Mouse (Mus musculus) B cell, adult 2 months (primary cell): ENCODE results near the gene Ttc24.

ENCODE experiments used
- DNase-seq, 2 experiments: peaks; one replicate each; pipeline ENCODE4 v3.0.0; 2022

Ttc24 gene

DNA sequence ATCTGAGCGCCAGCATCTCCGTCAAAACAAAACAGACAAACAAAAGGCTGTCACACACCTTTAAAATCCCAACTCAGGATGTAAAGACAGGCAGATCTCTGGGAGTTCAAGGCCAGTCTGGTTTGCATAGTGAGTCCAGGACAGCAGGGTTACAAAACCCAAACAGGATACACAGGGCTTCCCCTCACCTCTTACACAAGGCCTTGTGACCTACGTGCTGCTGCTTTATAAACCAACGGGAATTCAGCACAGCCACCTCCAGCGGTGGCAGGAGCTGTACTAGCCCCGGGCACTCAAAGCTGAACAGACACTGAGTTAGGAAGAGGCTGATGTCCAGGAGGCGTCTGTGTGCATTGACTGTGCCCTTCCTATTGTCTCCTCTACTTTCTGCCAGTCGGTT, 663 bp downstream of the Ttc24 start:
- DNase-seq: no peak

DNA sequence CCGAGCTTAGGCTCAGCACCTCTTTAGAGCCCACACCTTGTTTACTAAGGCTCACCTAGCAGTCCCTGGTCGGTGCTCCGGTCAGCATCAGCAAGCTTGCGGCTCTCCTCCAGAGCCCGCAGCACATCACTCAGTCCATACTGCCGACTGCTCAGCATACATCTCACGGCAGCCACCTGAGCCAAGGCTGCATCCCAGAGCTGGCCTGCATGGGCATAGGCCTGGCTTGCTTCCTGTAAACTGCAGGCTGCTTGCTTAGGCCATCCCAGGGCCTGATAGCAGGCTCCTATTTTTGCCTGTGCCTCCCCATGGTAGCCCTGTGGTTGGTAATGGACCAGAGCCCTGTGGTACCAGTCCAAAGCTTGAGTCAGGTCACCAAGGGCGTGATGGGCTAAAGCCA, 3.3 kb downstream of the Ttc24 start:
- DNase-seq: no peak

DNA sequence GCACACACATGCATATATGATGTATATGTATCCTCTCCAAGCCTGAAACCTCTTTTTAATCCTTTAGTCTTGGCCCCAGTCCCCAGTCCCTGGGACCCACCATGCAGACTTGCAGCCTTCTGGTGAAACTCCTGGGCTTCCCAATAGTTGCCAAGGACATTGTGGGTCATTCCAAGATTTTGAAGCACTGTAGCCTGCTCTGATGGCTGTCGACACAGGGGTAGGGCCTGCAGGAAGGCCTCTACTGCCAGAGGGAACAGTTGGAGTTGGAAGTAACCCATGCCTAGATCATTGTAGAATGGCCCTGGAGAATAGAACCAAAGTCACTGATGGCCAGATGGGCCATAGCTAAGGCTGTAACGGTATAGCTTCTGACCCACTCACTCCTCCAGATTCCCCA, 3.8 kb downstream of the Ttc24 start:
- no peak for DNase-seq

DNA sequence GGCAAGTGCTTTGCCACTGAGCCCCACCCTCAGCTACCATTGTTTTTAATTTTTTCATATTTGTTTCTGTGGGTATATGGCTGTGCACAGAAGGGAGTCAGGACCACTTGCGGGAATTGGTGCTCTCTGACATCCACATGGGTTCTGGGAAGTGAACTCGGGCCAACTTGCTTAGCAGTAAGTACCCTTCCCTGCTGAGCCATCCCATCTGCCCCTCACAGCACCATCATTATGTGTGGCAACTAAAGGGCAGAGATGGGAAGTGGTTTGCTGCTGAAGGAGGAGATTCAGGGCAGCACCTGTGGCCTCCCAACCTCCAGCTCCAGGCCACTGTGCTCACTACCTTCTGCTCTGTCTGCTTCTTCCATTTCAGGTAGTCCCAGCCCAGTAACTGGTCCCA, 4.5 kb downstream of the Ttc24 start:
- no peak for DNase-seq

DNA sequence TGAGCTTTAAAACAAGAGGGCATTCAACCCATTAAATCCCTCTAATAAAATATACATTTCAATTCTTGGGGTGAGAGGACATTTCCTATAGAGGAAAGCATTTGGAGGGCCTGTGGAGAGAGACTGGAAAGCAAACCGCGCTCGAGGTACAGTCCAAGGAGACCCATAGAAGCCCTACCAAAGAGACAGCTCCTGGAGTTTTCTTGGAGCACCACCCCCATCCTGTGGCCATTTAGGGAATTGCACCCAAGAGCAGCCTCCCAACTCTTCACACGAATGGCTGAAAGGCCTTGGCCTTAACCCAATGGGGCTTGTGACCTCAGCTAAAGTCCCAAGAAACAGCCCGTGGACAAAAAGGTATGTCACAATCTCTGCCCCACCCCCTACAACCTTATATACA, 6.3 kb downstream of the Ttc24 start:
- peak; percentile 92 to 94 for DNase-seq

DNA sequence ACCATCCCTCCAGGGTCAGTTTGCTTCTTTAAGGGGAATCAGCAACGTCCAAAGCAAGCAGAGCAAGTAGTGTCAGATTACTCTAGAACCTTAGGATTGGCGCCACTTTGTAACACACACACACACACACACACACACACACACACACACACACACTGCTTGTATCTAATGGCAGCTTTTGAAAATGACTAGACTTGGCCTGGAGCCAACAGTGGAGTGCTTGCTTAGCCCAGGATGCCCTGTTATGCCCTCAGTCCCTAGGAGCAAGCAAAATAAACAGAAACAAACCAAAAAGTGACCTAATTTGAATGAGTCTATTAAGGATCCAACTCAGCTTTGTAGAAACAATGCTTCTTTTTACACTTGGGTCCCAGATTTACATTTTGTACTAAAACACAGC, 9.7 kb downstream of the Ttc24 start:
- DNase-seq: no peak

DNA sequence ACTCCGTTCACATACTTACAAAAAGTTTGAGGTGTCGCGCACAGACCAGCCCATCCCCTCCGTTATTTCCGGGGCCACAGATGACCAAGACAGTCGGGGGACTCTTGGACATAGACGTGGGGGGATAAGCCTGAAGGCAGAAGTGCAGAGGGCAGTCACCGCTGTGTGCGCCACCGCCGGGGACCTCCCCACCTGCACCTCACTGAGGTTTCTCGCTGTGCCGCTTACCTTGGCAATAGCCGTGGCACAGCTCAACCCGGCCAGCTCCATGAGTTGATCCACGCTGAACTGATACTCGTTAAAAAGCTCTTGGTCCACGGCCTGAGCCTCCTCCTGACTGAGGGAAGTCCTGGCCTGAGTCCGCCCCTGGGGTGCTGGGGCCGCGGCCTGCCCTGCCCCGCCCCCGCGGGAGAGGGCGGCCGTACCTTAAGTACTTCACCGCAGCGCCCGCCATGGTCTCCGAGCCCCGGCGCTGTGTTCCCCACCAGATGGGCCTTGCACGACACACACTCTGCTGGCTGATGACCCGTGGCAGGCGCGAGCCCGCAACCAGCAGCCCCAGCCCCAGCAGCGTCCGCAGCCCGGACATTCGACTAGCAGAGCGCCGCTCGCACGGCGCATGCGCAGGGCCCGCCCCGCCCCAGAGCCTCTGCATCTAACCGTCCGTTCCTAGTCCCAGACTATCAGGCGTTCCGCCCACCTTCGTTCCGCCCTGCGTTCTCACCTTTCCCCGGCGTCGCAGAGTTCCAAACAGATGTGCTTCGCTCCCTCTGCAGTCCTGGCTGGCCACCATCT, 20.0 kb downstream of the Ttc24 start, which contains the start of gene Naxe:
Gene Naxe (minus strand): TSS at position 594 of the 795 bp plus-strand sequence.
- peak; percentile 84 to 88 for DNase-seq

DNA sequence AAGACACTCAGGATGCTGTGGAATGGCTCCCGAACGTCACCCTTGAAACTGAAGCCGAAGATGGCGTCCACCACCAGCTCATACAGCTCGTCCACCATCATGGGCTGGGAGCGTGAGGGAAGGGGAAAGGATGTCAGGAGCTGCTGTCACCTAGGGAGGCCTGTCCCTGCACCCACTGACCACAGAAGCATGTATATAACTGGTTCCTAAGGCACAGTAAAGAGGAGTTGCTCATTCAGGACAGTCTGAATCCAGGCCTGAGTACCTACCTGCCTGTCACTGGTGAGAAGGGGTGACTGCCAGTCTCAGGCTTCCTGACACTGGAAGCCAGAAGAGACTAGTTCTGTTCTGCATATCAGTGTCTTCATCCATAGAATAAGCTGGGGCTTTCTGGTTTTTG, 21.1 kb downstream of the Ttc24 start:
- DNase-seq: no peak

DNA sequence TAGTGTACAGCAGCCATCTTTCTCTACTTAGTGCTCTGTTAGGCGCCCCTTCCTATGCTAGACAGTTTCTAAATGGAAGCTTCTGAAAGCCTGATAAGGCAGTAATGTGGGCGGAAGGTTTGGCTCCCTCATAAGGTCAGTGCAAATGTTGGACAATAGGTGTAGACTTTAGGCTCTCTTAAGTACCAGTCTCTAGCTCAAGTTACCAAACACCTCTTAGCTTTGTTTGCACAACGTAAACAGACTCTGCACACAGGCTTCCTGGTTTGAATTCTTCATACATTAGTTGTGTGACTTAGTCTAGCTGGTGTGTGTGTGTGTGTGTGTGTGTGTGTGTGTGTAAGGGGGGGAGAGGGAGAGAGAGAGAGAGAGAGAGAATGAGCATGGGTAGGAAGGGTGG, 28.6 kb downstream of the Ttc24 start:
- no peak for DNase-seq

DNA sequence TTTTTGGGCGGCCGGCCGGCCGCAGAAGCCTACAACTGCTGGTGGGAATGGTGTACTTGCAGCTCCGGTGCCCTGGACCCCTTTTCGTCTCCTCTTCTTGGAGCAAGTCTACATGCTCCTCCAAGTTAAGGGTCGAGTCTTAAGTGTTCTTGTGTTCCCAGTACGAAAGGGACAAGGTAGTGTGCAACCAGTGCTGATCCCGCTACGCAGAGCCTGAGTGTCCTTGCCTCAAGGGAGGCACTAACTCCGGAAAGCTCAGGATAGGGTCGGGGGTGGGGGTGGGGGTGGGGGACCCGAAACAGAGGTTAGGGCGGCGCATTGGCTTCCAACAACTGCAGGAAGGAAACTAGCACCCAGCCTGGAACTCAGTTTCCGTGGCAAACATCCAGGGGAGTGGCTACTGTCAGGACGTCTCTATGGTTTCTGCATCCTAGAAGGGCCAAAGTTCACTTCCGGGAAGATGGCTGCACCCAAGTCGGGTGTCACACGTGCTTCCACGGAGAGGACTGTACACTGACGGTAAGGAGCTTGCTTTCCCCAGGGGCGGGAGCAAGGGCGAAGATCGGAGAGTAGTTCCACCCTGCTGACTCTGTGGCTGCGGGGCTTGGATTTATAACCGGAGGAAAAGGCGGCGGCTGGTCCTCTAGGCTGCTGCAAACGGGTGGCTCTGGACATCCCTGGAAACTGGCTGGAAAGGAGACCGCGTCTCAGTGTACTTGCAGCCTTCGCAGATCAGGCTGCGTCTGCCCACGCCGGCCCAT, 35.3 kb downstream of the Ttc24 start, which contains the start of gene Gpatch4:
Gene Gpatch4 (plus strand): TSS at position 448 of the 761 bp plus-strand sequence.
- DNase-seq: peak; percentile 83 to 85

DNA sequence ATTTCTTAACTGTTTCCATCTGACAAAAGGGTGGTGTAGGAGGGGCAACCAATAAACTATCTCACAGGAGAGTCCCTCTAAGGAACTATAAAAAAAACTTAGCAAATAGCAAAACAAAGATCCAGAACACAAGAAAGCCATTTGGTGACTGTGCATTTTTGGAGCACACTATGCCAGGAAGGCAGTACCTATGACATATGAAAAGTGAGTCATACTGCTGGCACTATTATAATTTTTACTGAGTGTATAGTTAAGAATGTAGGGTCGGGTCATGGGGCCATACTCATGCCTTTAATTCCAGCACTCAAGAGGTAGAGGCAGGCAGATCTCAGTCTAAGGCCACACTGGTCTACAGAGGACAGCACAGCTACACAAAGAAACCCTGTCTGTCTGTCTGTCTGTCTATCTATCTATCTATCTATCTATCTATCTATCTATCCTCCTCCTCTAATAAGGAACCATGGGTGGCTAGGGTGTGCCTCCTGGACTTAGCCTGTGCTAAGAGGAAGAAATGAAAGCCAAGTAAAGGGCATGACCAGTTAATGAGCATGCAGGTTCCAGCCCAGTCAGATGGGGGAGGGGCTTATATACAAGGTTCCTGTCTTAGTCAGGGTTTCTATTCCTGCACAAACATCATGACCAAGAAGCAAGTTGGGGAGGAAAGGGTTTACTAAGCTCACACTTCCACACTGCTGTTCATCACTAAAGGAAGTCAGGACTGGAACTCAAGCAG, 42.4 kb downstream of the Ttc24 start:
- no peak for DNase-seq

DNA sequence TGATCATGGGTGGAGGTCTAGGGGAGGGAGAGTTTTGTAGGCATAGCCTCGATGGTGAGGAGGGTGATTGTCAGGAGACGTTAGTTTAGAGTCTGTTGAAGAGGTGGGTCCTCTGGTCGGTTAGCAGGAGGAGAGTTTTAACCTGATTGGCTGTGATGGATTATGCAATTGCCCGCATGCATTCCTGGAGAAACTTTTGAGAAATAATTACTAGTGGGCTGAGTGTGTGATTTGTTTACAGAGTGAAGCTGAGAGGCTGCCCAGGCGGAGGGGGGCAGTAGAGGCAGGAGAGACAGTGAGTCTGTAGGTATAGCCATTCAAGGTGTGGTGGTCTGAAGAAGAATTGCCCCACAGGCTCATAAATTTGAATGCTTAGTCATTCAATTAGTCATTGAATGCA, 44.6 kb downstream of the Ttc24 start:
- DNase-seq: no peak

DNA sequence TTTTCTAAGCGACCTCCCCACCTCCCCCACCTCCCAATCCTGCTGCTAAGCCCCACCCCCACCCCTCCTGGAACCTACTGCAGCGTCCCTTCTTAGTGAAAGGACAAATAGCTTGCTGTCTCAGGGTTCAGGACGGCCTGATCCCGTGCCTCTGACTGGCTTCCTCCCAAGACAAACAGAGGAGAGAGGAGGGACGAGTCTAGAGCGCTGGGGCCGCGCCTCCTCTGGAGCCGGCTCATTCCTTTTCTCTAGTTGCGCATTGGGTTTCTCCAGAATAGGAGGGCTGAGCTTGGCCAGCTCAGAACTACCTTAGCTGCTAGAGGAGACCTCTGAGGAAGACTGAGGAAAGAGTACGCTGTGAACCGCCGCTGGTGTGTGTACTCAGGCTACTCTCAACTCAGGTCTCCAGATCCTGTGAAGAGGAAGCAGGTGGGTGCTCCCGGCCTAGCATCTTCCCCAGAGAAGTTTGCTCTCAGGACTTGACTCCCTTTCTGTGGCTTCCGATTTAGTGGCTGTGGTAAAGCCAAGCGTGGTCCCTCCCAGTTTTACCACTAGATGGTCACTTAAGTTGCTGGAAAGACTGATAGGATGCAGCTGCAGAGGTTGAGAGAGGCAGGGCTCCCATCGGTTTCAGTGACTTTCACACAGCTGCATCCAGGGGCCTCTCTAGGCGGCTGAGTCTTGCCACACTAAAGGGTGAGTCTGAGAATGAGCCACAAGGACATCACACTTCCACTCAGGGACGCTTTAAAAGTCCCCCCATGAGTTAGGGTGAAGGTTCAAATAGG, 47.3 kb downstream of the Ttc24 start:
- no peak for DNase-seq

DNA sequence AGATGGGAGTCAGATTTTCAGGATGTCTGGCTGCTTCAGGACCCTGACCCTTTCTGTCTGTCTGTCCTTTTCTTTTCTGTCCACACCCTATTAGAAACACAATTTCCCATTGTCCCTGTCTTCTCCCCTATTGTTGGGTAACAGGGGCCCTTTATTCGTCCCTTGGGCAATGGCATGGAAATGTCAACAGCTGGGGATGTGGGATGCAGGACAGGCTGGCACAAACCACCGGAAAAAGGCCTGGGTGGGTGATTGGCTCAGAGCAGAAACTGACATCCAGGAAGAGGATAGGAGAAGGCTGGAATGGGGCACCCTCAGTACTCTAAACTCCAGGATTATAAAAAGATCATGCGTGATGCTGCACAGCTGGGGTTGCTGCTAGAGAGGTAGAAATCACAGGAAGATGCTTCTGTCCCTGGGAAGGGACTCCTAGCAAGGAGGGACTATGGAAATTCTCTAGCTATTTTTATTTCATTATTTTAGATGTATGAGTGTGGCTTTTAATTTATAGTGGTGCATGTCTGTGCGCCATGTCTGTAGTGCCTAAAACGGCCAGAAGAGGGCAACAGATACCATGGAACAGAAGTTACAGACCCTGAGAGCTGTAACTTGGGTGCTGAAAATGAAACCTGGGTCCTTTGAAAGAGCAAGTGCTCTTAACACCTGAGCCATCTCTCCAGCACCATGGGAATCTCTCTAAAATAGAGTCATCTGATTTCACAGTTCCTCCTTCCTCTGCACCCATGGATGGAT, 50.5 kb downstream of the Ttc24 start, which contains the start of gene Hapln2:
Gene Hapln2 (minus strand): TSS at position 150 of the 753 bp plus-strand sequence.
- DNase-seq: peak; percentile 25 to 31

DNA sequence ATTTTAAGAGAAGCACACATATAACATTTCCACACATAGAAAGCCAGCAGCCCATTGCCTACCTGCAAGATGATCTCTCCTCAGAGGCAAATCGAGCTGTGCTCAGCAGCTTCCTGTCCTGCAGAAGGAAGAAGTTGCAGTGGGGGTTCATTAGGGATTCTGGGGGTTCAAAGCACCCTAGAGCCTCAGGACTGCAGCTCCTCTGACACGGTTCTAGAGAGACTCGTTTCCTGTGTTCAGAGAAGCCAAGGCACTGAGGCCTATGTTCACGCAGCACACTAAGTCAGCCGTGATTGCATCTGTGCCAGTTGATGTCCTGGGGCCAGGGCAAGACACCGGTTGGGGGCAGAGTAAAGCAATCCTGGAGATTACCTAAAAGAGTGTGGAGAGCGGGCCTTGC, 51.3 kb downstream of the Ttc24 start:
- DNase-seq: no peak

DNA sequence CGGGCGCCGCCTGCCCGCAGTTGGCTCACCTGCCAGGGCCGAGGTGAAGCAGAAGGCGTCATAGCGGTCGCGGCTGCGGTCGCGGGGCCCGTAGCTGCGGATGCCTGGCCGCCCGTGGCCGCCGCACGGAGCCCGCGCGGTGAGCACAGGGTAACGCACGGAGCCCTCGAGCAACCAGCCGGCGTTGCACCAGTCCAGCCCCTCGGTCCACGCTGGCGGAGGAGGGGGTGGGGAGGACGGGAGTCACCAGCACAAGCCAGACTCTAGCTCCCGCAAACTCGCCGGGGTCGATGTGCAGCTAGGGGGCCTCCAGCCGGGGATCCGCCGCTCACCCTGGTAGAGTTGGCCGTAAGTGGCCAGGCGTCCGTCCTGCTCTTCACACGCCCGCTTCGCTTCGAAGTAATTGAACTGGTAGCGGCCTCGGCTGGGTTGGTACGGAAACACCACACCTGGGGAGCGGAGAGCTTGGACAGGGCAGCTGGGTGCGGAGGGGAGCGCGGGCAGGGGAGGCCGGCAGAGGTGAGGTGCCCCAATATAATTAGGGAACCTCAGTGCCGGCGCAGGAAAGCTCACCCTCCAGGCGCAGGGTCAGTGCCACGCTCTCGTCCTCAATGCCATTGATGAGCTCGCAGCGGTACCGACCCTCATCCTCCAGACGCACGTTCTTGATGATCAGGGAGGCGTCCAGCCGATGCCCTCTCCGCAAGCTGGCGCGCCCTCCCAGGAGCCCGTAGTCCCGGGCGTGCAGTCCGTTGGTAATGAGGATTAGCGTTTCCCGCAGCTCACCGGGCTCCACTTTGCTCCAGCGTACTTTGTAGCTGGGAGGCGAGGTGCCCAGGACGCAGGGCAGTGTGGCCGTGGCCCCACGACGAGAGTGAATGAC, 54.7 kb downstream of the Ttc24 start:
- no peak for DNase-seq

DNA sequence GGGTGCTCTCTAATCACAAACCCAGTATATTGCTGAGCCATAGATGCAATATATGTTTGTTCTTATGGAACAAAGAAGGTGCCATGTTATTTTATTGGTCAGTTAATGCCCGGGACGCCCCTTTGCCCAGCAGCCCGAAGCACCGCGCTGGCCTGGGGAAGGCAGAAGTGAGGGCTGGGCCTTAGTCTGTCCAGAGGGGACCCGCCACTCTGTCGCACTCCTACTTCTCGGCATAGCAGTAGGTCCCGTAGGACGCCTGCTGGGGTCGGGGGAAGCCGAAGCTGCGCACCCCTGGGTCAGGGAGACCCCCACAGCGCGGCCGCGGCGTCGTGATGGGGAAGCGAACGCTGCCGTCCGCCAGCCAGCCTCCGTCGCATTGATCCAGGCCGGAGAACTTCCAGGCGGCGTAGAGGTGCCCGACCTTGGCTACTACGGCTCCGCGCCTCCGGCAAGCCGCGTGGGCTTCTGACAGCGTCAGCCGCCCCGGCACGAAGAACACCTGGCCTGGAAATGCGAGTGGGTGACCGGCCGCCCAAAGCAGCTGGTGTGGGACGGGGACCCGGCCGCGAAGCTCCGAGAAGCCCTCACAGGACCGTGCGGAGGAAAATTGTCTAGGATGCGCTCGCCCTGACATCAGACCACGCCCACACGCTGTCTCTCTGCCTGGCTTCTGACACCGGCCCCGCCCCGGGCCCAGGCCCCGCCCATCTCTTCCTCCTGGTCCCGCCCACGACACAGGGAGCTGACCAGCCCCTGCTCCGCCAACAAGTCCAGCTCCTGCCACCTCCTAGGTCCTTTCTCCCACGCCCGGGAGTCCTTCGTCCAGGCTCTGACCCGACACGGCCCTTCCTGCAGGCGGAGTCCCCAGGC, 55.5 kb downstream of the Ttc24 start:
- peak; percentile 82 to 83 for DNase-seq
